Mouse (Mus musculus) T-helper 2 cell (primary cell): Measurements from ENCODE around the gene Opn1sw.
"Not testable (repeated sequence)": the region's sequence is repeated elsewhere in the genome, so short reads cannot be mapped to it uniquely, and the experiment has no call there.

Experiments used
- in situ Hi-C: fragments of 300-600 bp; cut with MboI, MseI; formaldehyde crosslinking; loops from one replicate; pipeline ENCODE4 v1.15.1; 2025; ENCODE audit warnings: high pct_unique_total_duplicates

Opn1sw gene

GRCm38 (mm10) chr6:29396714-29397540 lies 8.7 kb upstream of the Opn1sw start:
- in situ Hi-C loops = no loop called here

GRCm38 (mm10) chr6:29395910-29396713 lies 7.8 kb upstream of the Opn1sw start, which contains the start of gene Ccdc136:
Gene Ccdc136, plus strand, starts transcription at chr6:29396309.
- in situ Hi-C loops = no loop called here

GRCm38 (mm10) chr6:29394286-29394685 lies 6.0 kb upstream of the Opn1sw start:
- in situ Hi-C loops = no loop called here

- in situ Hi-C loops = no loop called here
These were observed 3.5 kb upstream of the Opn1sw start for GRCm38 (mm10) chr6:29391802-29392201.

GRCm38 (mm10) chr6:29391241-29391640 lies 3.0 kb upstream of the Opn1sw start:
- in situ Hi-C loops = not testable (repeated sequence)

GRCm38 (mm10) chr6:29390500-29390899 lies 2.2 kb upstream of the Opn1sw start:
- in situ Hi-C loops = not testable (repeated sequence)

- in situ Hi-C loops = no loop called here
These were observed 1.2 kb upstream of the Opn1sw start for GRCm38 (mm10) chr6:29389425-29389824.

GRCm38 (mm10) chr6:29388606-29389080 lies 375 bp upstream of the Opn1sw start:
- in situ Hi-C loops = no loop called here

- in situ Hi-C loops = no loop called here
These were observed 5.8 kb downstream of the Opn1sw start for GRCm38 (mm10) chr6:29382442-29382841.

- in situ Hi-C loops = no loop called here
These were observed 8.3 kb downstream of the Opn1sw start for GRCm38 (mm10) chr6:29379954-29380353.

GRCm38 (mm10) chr6:29378678-29379077 lies 9.6 kb downstream of the Opn1sw start:
- in situ Hi-C loops = no loop called here

GRCm38 (mm10) chr6:29377386-29377785 lies 10.9 kb downstream of the Opn1sw start:
- in situ Hi-C loops = no loop called here

GRCm38 (mm10) chr6:29365277-29365676 lies 23.0 kb downstream of the Opn1sw start:
- in situ Hi-C loops = no loop called here

GRCm38 (mm10) chr6:29363129-29363515 lies 25.1 kb downstream of the Opn1sw start:
- in situ Hi-C loops = no loop called here

GRCm38 (mm10) chr6:29362246-29363128 lies 25.8 kb downstream of the Opn1sw start:
- in situ Hi-C loops = no loop called here

- in situ Hi-C loops = no loop called here
These were observed 28.1 kb downstream of the Opn1sw start for GRCm38 (mm10) chr6:29360211-29360610.

- in situ Hi-C loops = no loop called here
These were observed 28.9 kb downstream of the Opn1sw start for GRCm38 (mm10) chr6:29359386-29359785.

GRCm38 (mm10) chr6:29352816-29353215 lies 35.5 kb downstream of the Opn1sw start:
- in situ Hi-C loops = no loop called here

GRCm38 (mm10) chr6:29351613-29352012 lies 36.7 kb downstream of the Opn1sw start:
- in situ Hi-C loops = no loop called here

- in situ Hi-C loops = no loop called here
These were observed 39.9 kb downstream of the Opn1sw start for GRCm38 (mm10) chr6:29348371-29348724.

GRCm38 (mm10) chr6:29347665-29348370 lies 40.5 kb downstream of the Opn1sw start, which contains the start of gene Calu:
Gene Calu, plus strand, starts transcription at chr6:29348069.
- in situ Hi-C loops = no loop called here
